Mouse (Mus musculus): ENCODE results near the gene Hes1. TPM values are rescaled to one million over a fixed set of nuclear protein-coding genes. Genes with fewer than 3 reads are reported as not detected.
"Not testable (repeated sequence)": the region's sequence is repeated elsewhere in the genome, so short reads cannot be mapped to it uniquely, and the experiment has no call there.

Hes1 gene
- total and polyA plus RNA-seq, 3 experiments = 16.2 to 44.6 (median 21.4) TPM

GRCm38 (mm10) chr16:30102982-30103381 lies 38.8 kb downstream of the Hes1 start:
- no peak overlapping the region for H3K27ac ChIP-seq
- 32% methylated on average over 3 of the region's 3 CpGs for WGBS
- no peaks in the 10 kb centered on the region for H3K27me3 ChIP-seq (ENCODE audit: control insufficient read depth, insufficient read depth, low read length)
- DNase-seq = peak in 1 of 2 experiments; percentile 35
- intact Hi-C loops (cut with DNase I) = no loop called here
- H3K9ac ChIP-seq (ENCODE audit: low read depth, low read length) = no peak overlapping the region
- no peak for TF ChIP-seq CTCF (IDR thresholded peaks at IDR 0.05)
- TF ChIP-seq EP300 (IDR thresholded peaks at IDR 0.05; ENCODE audit: insufficient read depth, low read depth, low read length) = peak; percentile 67; the same call in 1 of the 2 replicates
- TF ChIP-seq POLR2A (IDR thresholded peaks at IDR 0.05; ENCODE audit: insufficient read depth, low read depth, low read length) = no peak; the same call in 1 of the 2 replicates
- H3K4me3 ChIP-seq = no peak overlapping the region
- H3K4me1 ChIP-seq (ENCODE audit: control insufficient read depth, insufficient read depth, low read length) = peaks cover 2% of the 10 kb centered on the region
- H3K79me2 ChIP-seq (replicated peaks; ENCODE audit: control insufficient read depth, insufficient read depth, low read length) = no peaks in the 10 kb centered on the region
- no peaks in the 10 kb centered on the region for H3K36me3 ChIP-seq (ENCODE audit: control insufficient read depth, insufficient read depth, low read length)

DNA sequence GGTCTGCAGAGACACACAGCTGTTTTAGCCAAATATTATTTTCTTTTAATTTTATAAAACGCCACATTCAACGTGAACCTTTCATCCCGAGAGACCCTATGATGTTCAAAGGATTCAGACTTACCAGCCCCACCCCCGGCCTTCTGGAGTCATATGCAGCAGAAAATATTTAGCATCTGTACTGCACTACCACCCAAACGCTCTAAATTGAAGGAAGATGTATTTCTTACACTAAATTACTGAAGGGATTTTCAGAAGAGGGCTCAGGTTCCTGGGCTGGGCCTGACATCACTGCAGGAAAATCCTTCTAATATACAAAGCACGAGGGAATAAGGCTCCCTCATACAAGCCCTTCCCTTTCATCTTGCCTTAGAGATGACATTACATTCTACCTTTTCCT lies 39.3 kb downstream of the Hes1 start:
- no peaks in the 10 kb centered on the region for H3K79me2 ChIP-seq (replicated peaks; ENCODE audit: control insufficient read depth, insufficient read depth, low read length)
- H3K4me1 ChIP-seq (ENCODE audit: control insufficient read depth, insufficient read depth, low read length) = peaks cover 2% of the 10 kb centered on the region
- no peak overlapping the region for H3K27ac ChIP-seq
- no peak for TF ChIP-seq POLR2A (IDR thresholded peaks at IDR 0.05; ENCODE audit: insufficient read depth, low read depth, low read length)
- TF ChIP-seq CTCF (IDR thresholded peaks at IDR 0.05) = no peak
- TF ChIP-seq EP300 (IDR thresholded peaks at IDR 0.05; ENCODE audit: insufficient read depth, low read depth, low read length) = no peak
- no peaks in the 10 kb centered on the region for H3K36me3 ChIP-seq (ENCODE audit: control insufficient read depth, insufficient read depth, low read length)
- intact Hi-C loops (cut with DNase I) = no loop called here
- no peak overlapping the region for H3K4me3 ChIP-seq
- 59% methylated on average over 6 of the region's 6 CpGs for WGBS
- no peaks in the 10 kb centered on the region for H3K27me3 ChIP-seq (ENCODE audit: control insufficient read depth, insufficient read depth, low read length)
- DNase-seq = no peak
- H3K9ac ChIP-seq (ENCODE audit: low read depth, low read length) = no peak overlapping the region

- H3K4me1 ChIP-seq (ENCODE audit: control insufficient read depth, insufficient read depth, low read length) = peaks cover 2% of the 10 kb centered on the region
- no peak overlapping the region for H3K4me3 ChIP-seq
- H3K9ac ChIP-seq (ENCODE audit: low read depth, low read length) = no peak overlapping the region
- WGBS = 91% methylated on average over 3 of the region's 3 CpGs
- H3K27me3 ChIP-seq (ENCODE audit: control insufficient read depth, insufficient read depth, low read length) = no peaks in the 10 kb centered on the region
- H3K36me3 ChIP-seq (ENCODE audit: control insufficient read depth, insufficient read depth, low read length) = no peaks in the 10 kb centered on the region
- no peak for TF ChIP-seq POLR2A (IDR thresholded peaks at IDR 0.05; ENCODE audit: insufficient read depth, low read depth, low read length)
- intact Hi-C loops (cut with DNase I) = no loop called here
- no peak overlapping the region for H3K27ac ChIP-seq
- DNase-seq = no peak
- H3K79me2 ChIP-seq (replicated peaks; ENCODE audit: control insufficient read depth, insufficient read depth, low read length) = no peaks in the 10 kb centered on the region
Observed at GRCm38 (mm10) chr16:30104363-30104762, 40.2 kb downstream of the Hes1 start.

DNA sequence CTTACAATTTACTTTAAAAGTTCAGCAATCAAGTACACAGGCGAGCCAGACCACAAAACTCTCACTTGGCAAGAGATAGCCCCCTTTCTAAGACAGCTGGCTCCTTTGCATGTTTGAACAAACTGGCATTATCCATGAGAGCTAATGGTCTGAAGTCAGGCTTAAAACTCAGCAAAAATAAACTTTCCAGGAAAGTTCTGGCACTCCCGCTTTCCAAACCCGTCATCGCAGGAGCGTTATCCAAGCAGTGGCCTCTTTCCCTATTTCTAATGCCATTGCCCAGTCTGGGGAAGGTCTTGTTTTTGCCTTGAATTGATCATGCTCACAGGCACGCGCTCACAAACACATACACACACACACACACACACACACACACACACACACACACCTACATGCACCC lies 41.3 kb downstream of the Hes1 start:
- intact Hi-C loops (cut with DNase I) = no loop called here
- H3K27me3 ChIP-seq (ENCODE audit: control insufficient read depth, insufficient read depth, low read length) = no peaks in the 10 kb centered on the region
- H3K27ac ChIP-seq = no peak overlapping the region
- H3K9ac ChIP-seq (ENCODE audit: low read depth, low read length) = no peak overlapping the region
- H3K79me2 ChIP-seq (replicated peaks; ENCODE audit: control insufficient read depth, insufficient read depth, low read length) = no peaks in the 10 kb centered on the region
- peaks cover 2% of the 10 kb centered on the region for H3K4me1 ChIP-seq (ENCODE audit: control insufficient read depth, insufficient read depth, low read length)
- H3K4me3 ChIP-seq = no peak overlapping the region
- no peak for DNase-seq
- no peaks in the 10 kb centered on the region for H3K36me3 ChIP-seq (ENCODE audit: control insufficient read depth, insufficient read depth, low read length)
- no peak for TF ChIP-seq EP300 (IDR thresholded peaks at IDR 0.05; ENCODE audit: insufficient read depth, low read depth, low read length)
- no peak for TF ChIP-seq CTCF (IDR thresholded peaks at IDR 0.05)
- no peak for TF ChIP-seq POLR2A (IDR thresholded peaks at IDR 0.05; ENCODE audit: insufficient read depth, low read depth, low read length)
- 93% methylated on average over 7 of the region's 7 CpGs for WGBS

GRCm38 (mm10) chr16:30108167-30108566 lies 44.0 kb downstream of the Hes1 start:
- H3K27ac ChIP-seq; H3K36me3 ChIP-seq (ENCODE audit: control insufficient read depth, insufficient read depth, low read length); intact Hi-C loops (cut with DNase I); H3K4me3 ChIP-seq; H3K9ac ChIP-seq (ENCODE audit: low read depth, low read length); DNase-seq; H3K4me1 ChIP-seq (ENCODE audit: control insufficient read depth, insufficient read depth, low read length); H3K27me3 ChIP-seq (ENCODE audit: control insufficient read depth, insufficient read depth, low read length); H3K79me2 ChIP-seq (replicated peaks; ENCODE audit: control insufficient read depth, insufficient read depth, low read length): not testable (repeated sequence)
- 91% methylated on average over 11 of the region's 11 CpGs for WGBS

- Histone ChIP-seq H3K4me3 (no peak overlapping the region), H3K36me3 (ENCODE audit: control insufficient read depth, insufficient read depth, low read length) (no peaks in the 10 kb centered on the region), H3K27me3 (ENCODE audit: control insufficient read depth, insufficient read depth, low read length) (no peaks in the 10 kb centered on the region), H3K4me1 (ENCODE audit: control insufficient read depth, insufficient read depth, low read length) (no peaks in the 10 kb centered on the region), H3K27ac (no peak overlapping the region), H3K79me2 (replicated peaks; ENCODE audit: control insufficient read depth, insufficient read depth, low read length) (no peaks in the 10 kb centered on the region), H3K9ac (ENCODE audit: low read depth, low read length) (no peak overlapping the region)
- intact Hi-C loops (cut with DNase I) = no loop called here
- 95% methylated on average over 3 of the region's 3 CpGs for WGBS
- TF ChIP-seq EP300 (IDR thresholded peaks at IDR 0.05; ENCODE audit: insufficient read depth, low read depth, low read length) (no peak), CTCF (IDR thresholded peaks at IDR 0.05) (no peak), POLR2A (IDR thresholded peaks at IDR 0.05; ENCODE audit: insufficient read depth, low read depth, low read length) (no peak)
- DNase-seq = no peak
Observed at GRCm38 (mm10) chr16:30110466-30110865, 46.3 kb downstream of the Hes1 start.

DNA sequence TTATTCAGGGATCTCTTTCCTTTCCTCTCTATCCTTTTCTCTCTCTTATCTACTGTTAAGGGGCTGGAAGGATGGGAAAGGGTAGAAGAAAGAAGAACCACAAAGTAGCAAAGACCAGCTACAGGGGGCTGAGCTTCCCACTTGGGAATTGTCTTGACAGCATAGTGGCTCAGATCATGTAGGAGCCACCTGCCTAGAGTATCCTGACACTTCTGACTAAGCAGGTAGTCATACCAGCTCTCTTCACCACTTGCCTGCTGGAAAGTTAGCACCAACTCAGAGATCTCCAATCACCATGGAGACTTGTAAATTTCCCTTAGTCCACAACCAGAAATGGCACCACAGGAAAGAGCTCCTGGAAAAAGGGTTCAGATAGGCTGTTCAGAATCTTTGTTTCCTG lies 46.9 kb downstream of the Hes1 start:
- Histone ChIP-seq H3K79me2 (replicated peaks; ENCODE audit: control insufficient read depth, insufficient read depth, low read length) (no peaks in the 10 kb centered on the region), H3K9ac (ENCODE audit: low read depth, low read length) (no peak overlapping the region), H3K4me3 (no peak overlapping the region), H3K27me3 (ENCODE audit: control insufficient read depth, insufficient read depth, low read length) (no peaks in the 10 kb centered on the region), H3K4me1 (ENCODE audit: control insufficient read depth, insufficient read depth, low read length) (no peaks in the 10 kb centered on the region), H3K36me3 (ENCODE audit: control insufficient read depth, insufficient read depth, low read length) (no peaks in the 10 kb centered on the region), H3K27ac (no peak overlapping the region)
- intact Hi-C loops (cut with DNase I) = no loop called here
- no peak for TF ChIP-seq POLR2A (IDR thresholded peaks at IDR 0.05; ENCODE audit: insufficient read depth, low read depth, low read length)
- TF ChIP-seq EP300 (IDR thresholded peaks at IDR 0.05; ENCODE audit: insufficient read depth, low read depth, low read length) = no peak
- no peak for TF ChIP-seq CTCF (IDR thresholded peaks at IDR 0.05)
- no peak for DNase-seq
